Mouse (Mus musculus) stomach, postnatal 0 days (tissue): ENCODE measurements around the gene Mboat7.

Experiments used
- CTCF ChIP-seq: IDR thresholded peaks from 2 replicates; pipeline ENCODE4 v1.5.1; 2016; ENCODE audit warnings: antibody characterized with exemption, low read depth, mild to moderate bottlenecking, moderate library complexity
- EP300 ChIP-seq: optimal IDR thresholded peaks from 2 replicates; pipeline ENCODE3; 2016; ENCODE audit warnings: antibody characterized with exemption

GRCm38 (mm10) chr7:3703148-3703878, 10.0 kb upstream of the Mboat7 start:
- TF ChIP-seq CTCF, result no peak
- no peak for TF ChIP-seq EP300
